Mouse (Mus musculus) embryonic facial prominence, embryonic 11.5 days (tissue): ENCODE data around the gene Polr2f. TPM values are rescaled to one million over a fixed set of nuclear protein-coding genes. Genes with fewer than 3 reads are reported as not detected.

Source experiments
- ATAC-seq: fragments of 200-750 bp; cut with Nextera tagmentation; replicated peaks from 2 replicates; pipeline ENCODE4 v1.8.0; 2017; ENCODE audit warnings: low read depth; ENCODE audit not compliant: insufficient number of reproducible peaks, low FRiP score, low TSS enrichment
- DNase-seq: peaks from one replicate; pipeline ENCODE4 v3.0.0-alpha.2; 2015; ENCODE audit warnings: low spot score
- H3K27ac ChIP-seq: fragments of 300-500 bp; sonication (generic); replicated peaks from 2 replicates; pipeline ENCODE4 v1.5.1; 2014; ENCODE audit warnings: mild to moderate bottlenecking, low read depth, low read length, control low read depth
- H3K27me3 ChIP-seq: fragments of 300-500 bp; sonication (generic); 2 replicates; pipeline ENCODE4 v1.6.1; 2014; ENCODE audit warnings: mild to moderate bottlenecking, low read length, moderate library complexity, mixed read lengths; ENCODE audit not compliant: control insufficient read depth, insufficient read depth
- H3K36me3 ChIP-seq: fragments of 300-500 bp; sonication (generic); replicated peaks from 2 replicates; pipeline ENCODE4 v1.6.1; 2014; ENCODE audit warnings: low read depth, mild to moderate bottlenecking, low read length, moderate library complexity, mixed read lengths; ENCODE audit not compliant: control insufficient read depth, insufficient read depth
- H3K4me1 ChIP-seq: fragments of 300-500 bp; sonication (generic); 2 replicates; pipeline ENCODE4 v1.6.1; 2014; ENCODE audit warnings: low read length, mixed read lengths; ENCODE audit not compliant: control insufficient read depth, insufficient read depth
- H3K4me2 ChIP-seq: fragments of 300-500 bp; sonication (generic); 2 replicates; pipeline ENCODE4 v1.6.1; 2014; ENCODE audit warnings: low read depth, mild to moderate bottlenecking, control low read depth, low read length, moderate library complexity
- H3K4me3 ChIP-seq: fragments of 300-500 bp; sonication (generic); 2 replicates; pipeline ENCODE4 v1.5.1; 2014; ENCODE audit warnings: low read depth, low read length, control low read depth
- H3K9ac ChIP-seq: fragments of 300-500 bp; sonication (generic); replicated peaks from 2 replicates; pipeline ENCODE4 v1.6.1; 2014; ENCODE audit warnings: mild to moderate bottlenecking, control low read depth, low read length
- H3K9me3 ChIP-seq: fragments of 300-500 bp; sonication (generic); replicated peaks from 2 replicates; pipeline ENCODE4 v1.6.1; 2016; ENCODE audit warnings: mild to moderate bottlenecking, low read length, inconsistent platforms, mixed read lengths; ENCODE audit not compliant: control insufficient read depth
- WGBS: fragments of 180-500 bp; shearing (Covaris S2); extraction: QIAGEN DNeasy Blood & Tissue Kit; methylation state at CpG from one replicate; pipeline ENCODE4 v1.1.7; 2014; 5-methylcytosine and 5-hydroxymethylcytosine counted together
- polyA plus RNA-seq: library from polyadenylated mRNA; unstranded; fragments of >200 nt; fragmentation: Nextera tagmentation; extraction: Ambion mirVana; gene quantifications from 2 replicates; pipeline ENCODE4 v1.2.1, GENCODE M21; 2014

The Polr2f gene
- polyA plus RNA-seq, 1 experiment from 2014 or later, result 414 TPM

- Histone ChIP-seq H3K4me1 (peaks cover 3% of the 10 kb centered on the region), H3K9ac (peak overlapping the region; percentile 57), H3K4me3 (no peak overlapping the region), H3K36me3 (no peaks in the 10 kb centered on the region), H3K27ac (peak overlapping the region; percentile 67), H3K27me3 (no peaks in the 10 kb centered on the region), H3K4me2 (no peak overlapping the region; the same call in 1 of the 2 replicates), H3K9me3 (no peaks in the 10 kb centered on the region)
- ATAC-seq, result peak; percentile 61
- 20% methylated on average over 27 of the region's 27 CpGs for WGBS
- peak; percentile 54 for DNase-seq
Measured at GRCm38 (mm10) chr15:79192885-79193845, 52.4 kb downstream of the Polr2f start.

DNA sequence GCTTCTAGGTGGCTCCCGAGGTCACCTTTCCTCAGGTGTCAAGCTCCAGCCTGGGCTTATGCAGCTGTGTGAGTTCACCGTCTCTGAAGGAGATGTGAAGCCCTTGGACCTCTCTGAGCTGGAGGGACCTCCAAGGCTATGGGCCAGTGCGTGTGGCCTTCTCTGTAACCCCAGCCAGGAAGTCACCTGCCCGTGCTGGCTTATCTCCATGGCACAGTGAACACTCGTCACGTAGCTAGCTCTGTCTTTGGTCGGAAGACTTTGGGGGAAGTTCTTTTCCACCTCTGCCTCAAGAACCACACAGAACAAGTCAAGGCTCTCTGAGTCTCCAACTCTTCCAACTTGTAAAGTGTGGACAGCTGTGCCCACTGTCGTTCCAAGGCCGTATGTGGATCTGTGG lies 53.2 kb downstream of the Polr2f start:
- H3K9ac ChIP-seq, result no peak overlapping the region
- peak overlapping the region; percentile 67 for H3K27ac ChIP-seq
- H3K36me3 ChIP-seq, result no peaks in the 10 kb centered on the region
- H3K27me3 ChIP-seq, result no peaks in the 10 kb centered on the region
- H3K4me1 ChIP-seq, result peaks cover 3% of the 10 kb centered on the region
- DNase-seq (no peak), ATAC-seq (no peak)
- 77% methylated on average over 9 of the region's 9 CpGs for WGBS
- no peak overlapping the region for H3K4me2 ChIP-seq
- H3K9me3 ChIP-seq, result no peaks in the 10 kb centered on the region
- H3K4me3 ChIP-seq, result no peak overlapping the region

- H3K27ac ChIP-seq, result no peak overlapping the region
- H3K4me2 ChIP-seq, result no peak overlapping the region
- H3K4me3 ChIP-seq, result no peak overlapping the region
- no peak for ATAC-seq
- no peak for DNase-seq
- no peaks in the 10 kb centered on the region for H3K9me3 ChIP-seq
- 72% methylated on average over 2 of the region's 2 CpGs for WGBS
- peaks cover 3% of the 10 kb centered on the region for H3K4me1 ChIP-seq
- no peak overlapping the region for H3K9ac ChIP-seq
- H3K36me3 ChIP-seq, result no peaks in the 10 kb centered on the region
- no peaks in the 10 kb centered on the region for H3K27me3 ChIP-seq
Measured at GRCm38 (mm10) chr15:79194946-79195345, 54.1 kb downstream of the Polr2f start.

- ATAC-seq, result no peak
- Histone ChIP-seq H3K9me3 (no peaks in the 10 kb centered on the region), H3K9ac (no peak overlapping the region), H3K4me3 (no peak overlapping the region), H3K36me3 (no peaks in the 10 kb centered on the region), H3K27me3 (no peaks in the 10 kb centered on the region), H3K4me2 (no peak overlapping the region), H3K27ac (no peak overlapping the region), H3K4me1 (peaks cover 3% of the 10 kb centered on the region)
- 77% methylated on average over 8 of the region's 8 CpGs for WGBS
- no peak for DNase-seq
Measured at GRCm38 (mm10) chr15:79195492-79195891, 54.7 kb downstream of the Polr2f start.

DNA sequence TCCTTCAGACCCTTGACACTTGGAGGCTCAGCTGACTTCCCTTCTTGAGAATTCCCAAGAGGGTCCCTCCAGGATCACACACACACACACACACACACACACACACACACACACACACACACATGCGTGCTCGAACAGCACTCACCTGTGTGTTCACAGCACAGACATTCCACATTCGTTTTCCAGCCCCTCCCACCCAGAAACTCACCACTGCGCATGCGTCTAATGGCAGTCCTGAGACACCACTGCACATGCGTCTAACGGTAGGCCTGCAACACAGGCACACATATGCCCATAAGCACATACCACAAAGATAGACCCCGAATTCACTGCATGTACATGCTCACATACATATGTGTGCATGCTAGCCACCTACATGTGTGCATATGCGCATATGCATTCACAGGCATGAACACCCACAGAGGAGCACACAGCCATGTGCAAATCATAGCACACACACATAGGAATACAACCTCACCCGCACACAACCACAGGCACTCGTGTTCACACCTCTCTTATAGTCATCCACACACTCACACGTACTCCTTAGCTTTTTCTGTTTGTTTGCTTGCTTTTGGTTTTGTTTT lies 58.7 kb downstream of the Polr2f start:
- H3K27ac ChIP-seq, result no peak overlapping the region
- no peak overlapping the region for H3K9ac ChIP-seq
- no peaks in the 10 kb centered on the region for H3K27me3 ChIP-seq
- H3K36me3 ChIP-seq, result no peaks in the 10 kb centered on the region
- no peak overlapping the region for H3K4me3 ChIP-seq
- 91% methylated on average over 12 of the region's 12 CpGs for WGBS
- no peaks in the 10 kb centered on the region for H3K9me3 ChIP-seq
- ATAC-seq, result no peak
- H3K4me1 ChIP-seq, result peaks cover 11% of the 10 kb centered on the region
- H3K4me2 ChIP-seq, result no peak overlapping the region
- DNase-seq, result no peak

Other genes starting within 250 kb of the Polr2f start
- 0.17 and 0.58 TPM in 2 replicates for gene Gm49510, start 241.3 kb upstream of the Polr2f start, polyA plus RNA-seq
- gene Sh3bp1, start 241.2 kb upstream of the Polr2f start, polyA plus RNA-seq, result 25.2 and 29.7 TPM in 2 replicates
- gene Pdxp, start 227.1 kb upstream of the Polr2f start, polyA plus RNA-seq, result 32.9 and 35.7 TPM in 2 replicates
- gene Lgals1, start 214.3 kb upstream of the Polr2f start, polyA plus RNA-seq, result 547 and 598 TPM in 2 replicates
- gene Nol12, start 206.1 kb upstream of the Polr2f start, polyA plus RNA-seq, result 56.7 and 58.8 TPM in 2 replicates
- gene Triobp, start 193.3 kb upstream of the Polr2f start, polyA plus RNA-seq, result 33.4 and 36.9 TPM in 2 replicates
- gene H1f0, start 112.6 kb upstream of the Polr2f start, polyA plus RNA-seq, result 315 and 326 TPM in 2 replicates
- 0.18 TPM in 1 of 2 replicates, not detected in the other for gene Galr3, start 99.1 kb upstream of the Polr2f start, polyA plus RNA-seq
- 42.8 and 56.2 TPM in 2 replicates for gene Ankrd54, start 78.1 kb upstream of the Polr2f start, polyA plus RNA-seq
- 286 and 292 TPM in 2 replicates for gene Eif3l, start 65.8 kb upstream of the Polr2f start, polyA plus RNA-seq
- gene Micall1, start 32.1 kb upstream of the Polr2f start, polyA plus RNA-seq, result 4.9 and 5.1 TPM in 2 replicates
- 6.8 and 7.9 TPM in 2 replicates for gene 1700088E04Rik, start 244 bp downstream of the Polr2f start, polyA plus RNA-seq
- 11.6 and 12.2 TPM in 2 replicates for gene Sox10, start 24.2 kb downstream of the Polr2f start, polyA plus RNA-seq
- 17.2 and 18.0 TPM in 2 replicates for gene Pick1, start 88.2 kb downstream of the Polr2f start, polyA plus RNA-seq
- 0.32 and 0.41 TPM in 2 replicates for gene Gm49486, start 88.4 kb downstream of the Polr2f start, polyA plus RNA-seq
- 0.28 TPM in 1 of 2 replicates, not detected in the other for gene Slc16a8, start 113.8 kb downstream of the Polr2f start, polyA plus RNA-seq
- gene Baiap2l2, start 144.5 kb downstream of the Polr2f start, polyA plus RNA-seq, result 1.9 and 5.2 TPM in 2 replicates
- gene Pla2g6, start 187.4 kb downstream of the Polr2f start, polyA plus RNA-seq, result 11.8 and 15.1 TPM in 2 replicates
- 2.2 and 2.5 TPM in 2 replicates for gene Maff, start 205.6 kb downstream of the Polr2f start, polyA plus RNA-seq